Mouse (Mus musculus): ENCODE measurements around the gene Tex46. TPM values are rescaled to one million over a fixed set of nuclear protein-coding genes. Genes with fewer than 3 reads are reported as not detected.

Tex46 gene
- polyA plus RNA-seq, 1 experiment from 2014 or later: not detected

DNA sequence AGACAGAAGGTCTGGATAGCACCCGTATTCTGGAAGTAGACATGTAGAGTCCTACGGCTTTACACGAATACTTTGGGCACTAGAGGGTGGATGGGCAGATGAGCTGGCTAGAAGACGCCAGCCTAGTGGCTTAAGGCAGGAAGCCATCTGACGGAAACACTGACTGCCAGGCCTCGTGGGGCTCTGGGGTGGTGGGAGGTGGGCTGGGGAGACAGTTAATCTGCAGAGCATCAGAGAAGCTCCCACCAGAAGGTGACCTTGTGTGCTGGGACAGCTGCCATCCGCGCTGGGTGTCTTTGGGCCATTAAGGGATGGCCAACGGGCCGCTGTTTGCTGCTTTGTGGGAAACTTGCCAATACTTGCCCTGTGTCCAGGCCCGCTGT, 42.3 kb downstream of the Tex46 start:
- no peak overlapping the region for H3K9ac ChIP-seq (replicated peaks)
- WGBS: 73% methylated on average over 11 of the region's 11 CpGs
- H3K4me2 ChIP-seq (replicated peaks): no peak overlapping the region
- H3K36me3 ChIP-seq: peaks cover 56% of the 10 kb centered on the region
- ATAC-seq (ENCODE audit: low FRiP score, low read depth): no peak
- H3K27ac ChIP-seq (replicated peaks): peak overlapping the region; percentile 77
- H3K4me1 ChIP-seq: peaks cover 26% of the 10 kb centered on the region
- no peaks in the 10 kb centered on the region for H3K27me3 ChIP-seq
- no peaks in the 10 kb centered on the region for H3K9me3 ChIP-seq
- H3K4me3 ChIP-seq: no peak overlapping the region

GRCm38 (mm10) chr4:136653019-136653418, 42.8 kb downstream of the Tex46 start:
- Histone ChIP-seq H3K4me3 (no peak overlapping the region), H3K4me1 (peaks cover 26% of the 10 kb centered on the region), H3K36me3 (peaks cover 58% of the 10 kb centered on the region), H3K4me2 (replicated peaks) (no peak overlapping the region), H3K9me3 (no peaks in the 10 kb centered on the region), H3K27me3 (no peaks in the 10 kb centered on the region), H3K9ac (replicated peaks) (no peak overlapping the region), H3K27ac (replicated peaks) (peak overlapping the region; percentile 77)
- ATAC-seq (ENCODE audit: low FRiP score, low read depth): no peak
- WGBS: 55% methylated on average over 6 of the region's 6 CpGs

- no peak overlapping the region for H3K4me3 ChIP-seq
- WGBS: 86% methylated on average over 10 of the region's 10 CpGs
- no peaks in the 10 kb centered on the region for H3K27me3 ChIP-seq
- peaks cover 26% of the 10 kb centered on the region for H3K4me1 ChIP-seq
- no peak overlapping the region for H3K4me2 ChIP-seq (replicated peaks)
- H3K9me3 ChIP-seq: no peaks in the 10 kb centered on the region
- ATAC-seq (ENCODE audit: low FRiP score, low read depth): no peak
- peak overlapping the region; percentile 25 for H3K27ac ChIP-seq (replicated peaks)
- H3K9ac ChIP-seq (replicated peaks): no peak overlapping the region
- peaks cover 66% of the 10 kb centered on the region for H3K36me3 ChIP-seq
Measured at GRCm38 (mm10) chr4:136653692-136654234, 43.5 kb downstream of the Tex46 start.

GRCm38 (mm10) chr4:136657914-136658313, 47.7 kb downstream of the Tex46 start:
- Histone ChIP-seq H3K27ac (replicated peaks) (no peak overlapping the region), H3K9me3 (no peaks in the 10 kb centered on the region), H3K4me1 (peaks cover 4% of the 10 kb centered on the region), H3K4me3 (no peak overlapping the region), H3K27me3 (no peaks in the 10 kb centered on the region), H3K36me3 (peaks cover 87% of the 10 kb centered on the region), H3K4me2 (replicated peaks) (no peak overlapping the region), H3K9ac (replicated peaks) (no peak overlapping the region)
- 85% methylated on average over 3 of the region's 3 CpGs for WGBS
- no peak for ATAC-seq (ENCODE audit: low FRiP score, low read depth)

Small RNAs within 50 kb of the gene (microRNA-seq; reads per million reads assigned to microRNA genes)
- gene Gm22180: not detected

Other genes starting within 250 kb of the Tex46 start
- 0.06 and 0.68 TPM in 2 replicates for gene Htr1d, start 186.9 kb upstream of the Tex46 start, polyA plus RNA-seq (2016; fragmentation: Nextera tagmentation; extraction: Ambion mirVana)
- gene 6030445D17Rik, start 148.2 kb upstream of the Tex46 start, polyA plus RNA-seq (2016; fragmentation: Nextera tagmentation; extraction: Ambion mirVana): 0.13 and 0.17 TPM in 2 replicates
- gene Luzp1, start 140.7 kb upstream of the Tex46 start, polyA plus RNA-seq (2016; fragmentation: Nextera tagmentation; extraction: Ambion mirVana): 88.0 and 97.0 TPM in 2 replicates
- 113 and 128 TPM in 2 replicates for gene Kdm1a, start 7.7 kb upstream of the Tex46 start, polyA plus RNA-seq (2016; fragmentation: Nextera tagmentation; extraction: Ambion mirVana)
- gene Lactbl1, start 12.2 kb downstream of the Tex46 start, polyA plus RNA-seq (2016; fragmentation: Nextera tagmentation; extraction: Ambion mirVana): 0.05 and 0.12 TPM in 2 replicates
- gene Ephb2, start 225.6 kb downstream of the Tex46 start, polyA plus RNA-seq (2016; fragmentation: Nextera tagmentation; extraction: Ambion mirVana): 39.8 and 40.0 TPM in 2 replicates